In the genomic region with DNA sequence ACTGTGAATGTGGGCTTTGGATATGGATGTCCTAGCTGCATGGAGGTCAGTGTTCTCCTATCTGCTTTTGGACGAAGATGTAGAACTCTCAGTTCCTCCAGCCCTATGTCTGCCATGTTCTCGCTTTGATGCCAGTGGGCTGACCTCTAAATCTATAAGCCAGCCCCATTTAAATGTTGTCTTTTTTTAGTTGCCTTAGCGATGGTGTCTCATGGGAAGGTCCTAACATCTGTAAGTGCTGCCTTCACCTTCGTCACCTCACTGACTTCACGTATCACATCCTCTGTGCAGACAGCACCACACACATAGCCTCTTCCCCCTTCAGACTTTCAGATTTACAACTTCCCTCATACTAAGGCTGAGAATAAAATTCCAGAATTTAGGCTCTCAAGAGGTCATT, we compare ENCODE assay signal across 20 mouse cellular contexts.
"Had no signal": no experiment of that assay in that cellular context is flagged by ENCODE, and none has a peak within 500 bp of the region (broad histone marks: within the 10 kb centered on the region; RNA-seq: fewer than 3 reads in every experiment).

No protein-coding gene starts in this region.

- H3K4me2 ChIP-seq: lung, embryonic 14.5 days; midbrain, embryonic 13.5 days; neural tube, embryonic 13.5 days; neural tube, embryonic 15.5 days; stomach, embryonic 15.5 days had no signal

- H3K36me3 ChIP-seq: midbrain, embryonic 10.5 days; neural tube, embryonic 15.5 days; stomach, embryonic 15.5 days had no signal

- H3K4me3 ChIP-seq: midbrain, embryonic 10.5 days; midbrain, embryonic 13.5 days; myocyte; neural tube, embryonic 13.5 days; neural tube, embryonic 15.5 days; stomach, embryonic 15.5 days had no signal

- ATAC-seq: midbrain, embryonic 13.5 days; midbrain, embryonic 16.5 days had no signal

- H3K27ac ChIP-seq: midbrain, embryonic 10.5 days; midbrain, embryonic 13.5 days; neural tube, embryonic 13.5 days; neural tube, embryonic 15.5 days; stomach, embryonic 15.5 days; stomach, postnatal 0 days had no signal

- H3K9me3 ChIP-seq: midbrain, embryonic 10.5 days; midbrain, embryonic 13.5 days; neural tube, embryonic 13.5 days; neural tube, embryonic 15.5 days; stomach, embryonic 15.5 days had no signal

- H3K4me1 ChIP-seq: midbrain, embryonic 10.5 days; midbrain, embryonic 13.5 days; stomach, embryonic 15.5 days had no signal

- DNase-seq: lung, adult 18-20 months; lung, embryonic 14.5 days; lung, postnatal 10 days; lung, postnatal 4 days; retina, postnatal 1 day; right cerebral cortex, adult 18-20 months; right cerebral cortex, postnatal 25 days; right cerebral cortex, postnatal 4 days; spleen, adult 18-20 months; thymus, adult 2 months; thymus, postnatal 25 days; thymus, postnatal 4 days had no signal

- H3K9ac ChIP-seq: lung, embryonic 14.5 days; midbrain, embryonic 13.5 days; neural tube, embryonic 13.5 days; neural tube, embryonic 15.5 days; stomach, embryonic 15.5 days had no signal

- H3K27me3 ChIP-seq: midbrain, embryonic 13.5 days; neural tube, embryonic 13.5 days; neural tube, embryonic 15.5 days; stomach, embryonic 15.5 days had no signal
